Mouse (Mus musculus) effector memory CD4-positive, alpha-beta T cell, adult 7 months (primary cell): ENCODE data around the gene Setdb2. TPM values are rescaled to one million over a fixed set of nuclear protein-coding genes. Genes with fewer than 3 reads are reported as not detected.

ENCODE experiments used
- polyA plus RNA-seq: library from polyadenylated mRNA; unstranded; fragments of 100-300 nt; shearing (Covaris generic); gene quantifications from one replicate; pipeline ENCODE4 v1.2.1, GENCODE M21; 2017

The Setdb2 gene
- polyA plus RNA-seq: 24.9 TPM

GRCm38 (mm10) chr14:59440558-59441471 is at the start of gene Setdb2, which contains the start of gene Cab39l:
Setdb2 (minus strand) TSS chr14:59440884.
Cab39l (plus strand) TSS chr14:59440972.

DNA sequence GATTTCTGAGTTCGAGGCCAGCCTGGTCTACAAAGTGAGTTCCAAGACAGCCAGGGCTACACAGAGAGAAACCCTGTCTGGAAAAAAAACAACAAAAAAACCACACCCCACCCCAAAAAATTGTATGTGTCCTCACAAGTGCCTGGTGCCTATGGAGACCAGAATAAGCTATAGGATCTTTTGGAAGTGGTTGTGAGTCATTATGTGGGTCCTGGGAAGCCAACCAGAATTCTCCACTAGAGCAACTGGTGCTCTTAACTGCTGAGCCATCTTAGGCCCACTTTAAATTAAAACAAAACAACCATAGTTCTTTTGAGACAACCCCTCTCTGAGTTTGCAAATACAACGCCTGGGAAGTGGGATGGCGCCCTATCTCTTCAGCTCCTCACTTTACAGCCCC is 45.4 kb downstream of the Setdb2 start, which contains the start of gene Phf11c:
Gene Phf11c (minus strand): TSS at position 101 of the 400 bp plus-strand sequence.

GRCm38 (mm10) chr14:59365244-59365644 is 75.4 kb downstream of the Setdb2 start, which contains the start of gene Phf11d:
Phf11d (minus strand) TSS chr14:59365470.

Other genes starting within 250 kb of the Setdb2 start
- gene Rcbtb1, start 239.7 kb downstream of the Setdb2 start, polyA plus RNA-seq: 55.0 TPM
- gene Gm6904, start 180.7 kb downstream of the Setdb2 start, polyA plus RNA-seq: 3.9 TPM
- gene Phf11a, start 143.4 kb downstream of the Setdb2 start, polyA plus RNA-seq: 20.6 TPM
- 87.9 TPM for gene Phf11b, start 99.5 kb downstream of the Setdb2 start, polyA plus RNA-seq
- gene Phf11d, start 75.4 kb downstream of the Setdb2 start, polyA plus RNA-seq: 7.2 TPM
- gene Phf11c, start 45.5 kb downstream of the Setdb2 start, polyA plus RNA-seq: 6.4 TPM
- gene Cab39l, start 88 bp upstream of the Setdb2 start, polyA plus RNA-seq: 54.5 TPM
- gene Cdadc1, start 157.1 kb upstream of the Setdb2 start, polyA plus RNA-seq: 23.9 TPM
- gene Shisa2, start 184.4 kb upstream of the Setdb2 start, polyA plus RNA-seq: 0.44 TPM